Mouse (Mus musculus): ENCODE measurements around the gene Shank3.
A peak's percentile ranks its signal among the peaks of the same experiment; 100 is the strongest.

Gene Shank3

GRCm38 (mm10) chr15:89555591-89555990 is 56.2 kb downstream of the Shank3 start:
- DNase-seq (ENCODE audit: extremely low spot score, low spot score): no peak

- no peak for DNase-seq (ENCODE audit: extremely low spot score, low spot score)
These were observed 57.2 kb downstream of the Shank3 start for GRCm38 (mm10) chr15:89556401-89557178.

DNA sequence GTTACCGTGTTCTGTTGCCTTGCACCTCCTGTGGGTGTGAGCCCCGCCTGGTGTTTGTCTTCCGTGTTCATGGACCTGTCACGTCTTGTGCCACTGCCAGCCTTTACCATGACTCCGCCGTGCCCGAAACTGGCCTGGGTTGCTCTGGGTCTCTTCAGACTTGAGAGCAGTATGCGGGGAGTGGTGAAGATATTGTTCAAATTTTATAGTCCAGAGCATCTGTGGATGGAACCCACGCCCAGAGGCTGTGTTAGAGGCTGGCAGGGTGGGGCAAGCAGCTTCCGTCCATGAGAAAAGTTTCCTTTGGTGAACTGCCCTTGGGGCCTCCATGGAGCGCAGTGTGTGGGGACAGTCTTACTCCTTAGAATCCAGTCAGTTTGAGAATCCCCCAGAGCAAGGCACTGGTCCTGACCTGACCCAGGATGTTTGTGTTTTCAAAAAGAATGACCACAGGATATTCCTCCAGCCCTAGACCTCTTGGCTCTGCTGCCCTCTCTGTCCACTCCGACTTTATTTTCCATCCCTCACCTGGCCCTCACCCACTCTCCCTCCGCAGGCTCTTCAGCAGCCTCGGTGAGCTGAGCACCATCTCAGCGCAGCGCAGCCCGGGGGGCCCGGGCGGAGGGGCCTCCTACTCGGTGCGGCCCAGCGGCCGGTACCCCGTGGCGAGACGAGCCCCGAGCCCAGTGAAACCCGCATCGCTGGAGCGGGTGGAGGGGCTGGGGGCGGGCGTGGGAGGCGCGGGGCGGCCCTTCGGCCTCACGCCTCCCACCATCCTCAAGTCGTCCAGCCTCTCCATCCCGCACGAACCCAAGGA is 58.0 kb downstream of the Shank3 start:
- peak; percentile 48 for DNase-seq (ENCODE audit: extremely low spot score, low spot score)

DNA sequence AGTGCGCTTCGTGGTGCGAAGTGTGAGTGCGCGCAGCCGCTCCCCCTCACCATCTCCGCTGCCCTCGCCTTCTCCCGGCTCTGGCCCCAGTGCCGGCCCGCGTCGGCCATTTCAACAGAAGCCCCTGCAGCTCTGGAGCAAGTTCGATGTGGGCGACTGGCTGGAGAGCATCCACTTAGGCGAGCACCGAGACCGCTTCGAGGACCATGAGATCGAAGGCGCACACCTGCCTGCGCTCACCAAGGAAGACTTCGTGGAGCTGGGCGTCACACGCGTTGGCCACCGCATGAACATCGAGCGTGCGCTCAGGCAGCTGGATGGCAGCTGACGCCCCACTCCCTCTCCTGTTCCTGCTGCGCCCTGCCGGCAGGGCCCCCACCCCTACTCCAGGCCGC is 58.6 kb downstream of the Shank3 start:
- peak; percentile 36 for DNase-seq (ENCODE audit: extremely low spot score, low spot score)

DNA sequence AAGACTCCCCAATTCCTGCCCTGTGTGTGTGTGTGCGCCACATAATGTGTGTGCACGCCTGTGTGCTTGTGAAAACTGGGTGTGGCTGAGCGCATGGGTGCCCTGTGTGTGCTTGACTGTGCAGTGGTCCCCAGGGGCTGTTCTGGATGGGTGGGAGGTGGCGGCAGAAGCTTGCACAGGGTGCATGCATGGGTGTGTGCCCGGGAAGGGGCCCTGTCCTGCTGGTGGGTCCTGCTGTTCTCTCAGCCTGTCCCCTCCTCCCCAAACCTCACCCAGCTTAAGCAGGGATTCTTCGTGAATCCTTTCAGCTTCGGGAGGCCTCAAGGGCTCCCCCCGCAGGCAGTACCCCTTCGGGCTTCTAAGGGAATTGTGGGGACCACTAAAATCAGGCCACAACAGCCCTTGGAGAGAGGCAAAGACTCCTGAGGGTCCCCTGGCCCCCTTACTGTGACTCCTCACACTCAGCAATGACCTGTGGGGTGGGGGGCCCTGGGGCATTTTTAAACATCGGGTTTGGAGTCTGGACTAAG is 59.8 kb downstream of the Shank3 start:
- DNase-seq (ENCODE audit: extremely low spot score, low spot score): no peak

DNA sequence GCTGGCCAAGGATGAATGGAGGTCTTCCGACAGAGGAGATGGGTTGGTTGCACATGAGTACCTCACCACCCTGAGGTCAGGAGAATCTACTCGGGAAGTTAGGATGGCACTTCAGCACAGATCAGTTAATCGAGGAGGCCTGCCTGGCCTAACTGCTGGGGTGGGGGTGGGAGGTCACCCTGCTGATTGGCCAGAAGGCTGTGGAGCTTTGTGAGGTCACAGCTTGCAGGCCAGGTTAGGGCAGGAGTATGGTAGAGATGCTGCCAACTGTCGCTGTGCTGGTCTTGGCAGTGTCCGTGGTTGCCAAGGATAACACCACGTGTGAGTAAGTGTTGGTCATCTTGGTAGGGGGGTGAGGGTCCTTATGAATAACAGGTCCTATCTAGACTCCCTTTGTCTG is 68.7 kb downstream of the Shank3 start, which contains the start of gene Acr:
TSS of gene Acr (plus strand) at position 213 of the 400 bp plus-strand sequence.
- DNase-seq (ENCODE audit: extremely low spot score, low spot score): no peak

DNA sequence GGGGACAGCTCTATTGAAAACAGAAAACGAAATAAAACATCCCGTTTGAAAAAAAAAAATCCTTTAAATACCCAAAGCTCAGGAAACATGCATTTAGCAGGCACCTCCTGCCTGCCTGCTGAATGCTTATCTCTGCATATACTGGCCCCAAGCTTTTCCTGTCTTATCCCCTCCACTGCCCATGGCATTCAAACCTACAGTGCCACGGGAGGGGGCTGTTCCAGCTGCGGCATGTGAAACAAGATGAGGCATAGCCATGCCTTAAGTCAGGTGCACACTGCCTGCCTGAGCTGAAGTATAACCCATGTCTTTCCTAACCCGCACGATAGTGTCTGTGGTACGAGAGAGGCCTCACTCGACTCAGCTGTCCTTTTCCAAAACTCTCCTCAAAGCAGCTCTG is 72.7 kb downstream of the Shank3 start:
- DNase-seq (ENCODE audit: extremely low spot score, low spot score): no peak

DNA sequence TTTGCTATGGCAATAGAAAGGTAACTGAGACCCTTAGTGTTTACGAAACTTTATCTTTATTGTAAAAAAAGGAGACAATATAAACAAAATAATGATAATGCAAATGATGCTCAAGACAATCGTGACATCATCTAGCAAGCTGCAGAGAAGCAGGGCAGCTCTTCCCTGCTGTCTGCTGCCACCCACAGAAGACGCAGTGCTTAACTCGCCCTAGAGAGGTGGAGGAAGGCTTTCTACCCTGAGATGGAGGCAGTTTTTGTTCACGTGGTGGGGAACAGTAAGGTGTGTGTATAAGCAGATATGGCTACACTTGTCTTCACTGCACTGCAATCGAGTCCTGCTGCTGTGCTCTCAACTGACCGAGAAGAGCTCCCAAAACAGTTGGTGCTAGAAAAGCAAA is 83.1 kb downstream of the Shank3 start:
- DNase-seq (ENCODE audit: extremely low spot score, low spot score): no peak

GRCm38 (mm10) chr15:89585101-89585500 is 85.7 kb downstream of the Shank3 start:
- DNase-seq (ENCODE audit: extremely low spot score, low spot score): no peak

GRCm38 (mm10) chr15:89585631-89586030 is 86.2 kb downstream of the Shank3 start:
- no peak for DNase-seq (ENCODE audit: extremely low spot score, low spot score)

GRCm38 (mm10) chr15:89589146-89589545 is 89.7 kb downstream of the Shank3 start:
- no peak for DNase-seq (ENCODE audit: extremely low spot score, low spot score)

- no peak for DNase-seq (ENCODE audit: extremely low spot score, low spot score)
These were observed 91.9 kb downstream of the Shank3 start for GRCm38 (mm10) chr15:89591317-89591716.

DNA sequence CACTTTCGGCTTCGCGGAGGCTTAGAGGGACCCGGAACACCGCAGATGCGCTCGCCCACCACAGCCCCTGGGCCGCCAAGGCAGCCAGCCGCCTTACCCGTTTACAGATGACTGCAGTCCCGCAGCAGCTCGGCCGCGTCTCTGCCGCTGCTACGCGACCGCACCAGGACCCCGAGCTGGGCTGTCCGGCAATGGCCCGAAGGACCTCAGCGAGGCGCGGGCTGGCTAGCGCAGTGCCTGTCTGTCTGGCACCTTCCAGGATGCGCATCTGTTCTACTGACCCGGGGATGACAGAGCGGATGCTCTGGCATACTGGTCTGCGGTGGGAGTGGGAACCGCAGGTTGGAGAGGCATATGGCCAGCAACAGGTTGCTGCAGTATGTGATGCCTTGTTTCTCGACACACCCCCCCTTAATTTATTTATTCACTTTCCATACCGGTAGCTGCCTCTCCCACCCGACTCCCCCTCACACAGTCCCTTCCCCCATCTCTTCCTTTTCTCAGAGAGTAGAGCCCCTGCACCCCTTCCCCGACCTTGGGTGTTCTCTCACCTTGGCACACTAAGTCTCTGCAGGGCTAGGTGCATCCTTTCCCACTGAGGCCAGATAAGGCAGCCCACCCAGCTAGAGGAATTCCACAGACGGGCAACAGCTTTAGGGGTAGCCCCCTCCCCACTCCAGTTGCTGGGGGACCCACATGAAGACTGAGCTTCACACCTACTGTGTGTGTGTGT is 92.5 kb downstream of the Shank3 start, which contains the start of gene Rabl2:
TSS of gene Rabl2 (minus strand) at position 201 of the 733 bp plus-strand sequence.
- DNase-seq (ENCODE audit: extremely low spot score, low spot score): peak; percentile 95

GRCm38 (mm10) chr15:89592548-89592947 is 93.1 kb downstream of the Shank3 start:
- DNase-seq (ENCODE audit: extremely low spot score, low spot score): no peak

DNA sequence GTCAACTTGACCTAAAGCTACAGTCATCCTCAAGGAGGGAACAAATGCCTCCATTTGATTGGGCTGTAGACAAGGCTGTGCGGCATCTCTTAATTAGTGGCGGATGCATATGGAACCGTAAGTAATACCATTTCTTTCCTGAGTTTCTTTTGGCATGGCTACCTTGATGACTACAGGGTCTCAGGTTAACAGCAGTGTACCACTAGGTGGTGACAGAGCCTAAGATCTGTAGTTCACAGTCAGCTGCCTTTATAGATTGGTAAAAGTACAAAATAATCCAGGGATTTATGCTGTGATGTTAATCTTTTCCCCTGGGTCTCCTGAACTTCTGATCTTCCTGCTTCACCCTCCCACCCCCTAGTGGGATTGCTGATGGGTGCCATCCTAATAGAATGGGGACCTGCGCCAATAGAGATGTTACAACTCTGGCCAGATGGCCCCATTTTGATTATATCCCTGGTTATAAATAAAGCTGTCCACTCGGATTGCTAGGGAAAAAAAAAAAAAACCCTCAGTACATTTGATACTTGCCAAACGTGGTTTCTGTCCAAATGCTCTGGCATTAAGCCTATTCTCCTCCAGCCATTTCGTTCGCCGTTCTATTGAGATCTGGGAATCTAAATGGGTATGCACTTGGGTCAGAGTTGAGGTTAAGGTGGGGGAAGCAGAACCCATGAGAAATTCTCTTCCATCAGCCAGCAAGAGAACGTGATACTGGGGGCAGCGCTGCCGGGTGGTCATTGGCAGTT is 106.6 kb downstream of the Shank3 start:
- DNase-seq (ENCODE audit: extremely low spot score, low spot score): no peak

DNA sequence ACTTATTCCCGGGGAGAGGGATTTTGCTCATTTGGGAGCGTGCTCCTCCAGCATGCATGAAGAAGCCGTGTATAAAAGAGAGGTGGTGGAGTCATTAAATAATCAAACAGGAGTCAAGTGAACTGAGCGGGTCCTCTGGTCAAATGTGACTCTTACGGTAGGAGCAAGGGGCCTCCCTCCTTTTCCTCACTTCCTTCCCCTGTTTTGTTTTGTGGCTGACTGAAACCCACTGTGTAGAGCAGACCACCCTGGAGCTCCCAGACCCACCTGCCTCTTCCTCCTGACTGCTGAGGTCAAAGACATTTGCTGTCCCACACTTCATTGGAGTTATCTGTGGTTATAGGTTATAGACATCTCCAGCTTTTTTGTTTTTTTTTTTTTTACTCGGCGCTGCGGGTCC is 108.1 kb downstream of the Shank3 start:
- no peak for DNase-seq (ENCODE audit: extremely low spot score, low spot score)

- DNase-seq (ENCODE audit: extremely low spot score, low spot score): no peak
These were observed 108.5 kb downstream of the Shank3 start for GRCm38 (mm10) chr15:89607888-89608287.

All from neural tube, embryonic 10.5 days (tissue).